Mouse (Mus musculus): ENCODE data around the gene Mmel1. TPM values are rescaled to one million over a fixed set of nuclear protein-coding genes. Genes with fewer than 3 reads are reported as not detected.

Gene Mmel1
- polyA plus RNA-seq, 1 experiment: 0.10 TPM

DNA sequence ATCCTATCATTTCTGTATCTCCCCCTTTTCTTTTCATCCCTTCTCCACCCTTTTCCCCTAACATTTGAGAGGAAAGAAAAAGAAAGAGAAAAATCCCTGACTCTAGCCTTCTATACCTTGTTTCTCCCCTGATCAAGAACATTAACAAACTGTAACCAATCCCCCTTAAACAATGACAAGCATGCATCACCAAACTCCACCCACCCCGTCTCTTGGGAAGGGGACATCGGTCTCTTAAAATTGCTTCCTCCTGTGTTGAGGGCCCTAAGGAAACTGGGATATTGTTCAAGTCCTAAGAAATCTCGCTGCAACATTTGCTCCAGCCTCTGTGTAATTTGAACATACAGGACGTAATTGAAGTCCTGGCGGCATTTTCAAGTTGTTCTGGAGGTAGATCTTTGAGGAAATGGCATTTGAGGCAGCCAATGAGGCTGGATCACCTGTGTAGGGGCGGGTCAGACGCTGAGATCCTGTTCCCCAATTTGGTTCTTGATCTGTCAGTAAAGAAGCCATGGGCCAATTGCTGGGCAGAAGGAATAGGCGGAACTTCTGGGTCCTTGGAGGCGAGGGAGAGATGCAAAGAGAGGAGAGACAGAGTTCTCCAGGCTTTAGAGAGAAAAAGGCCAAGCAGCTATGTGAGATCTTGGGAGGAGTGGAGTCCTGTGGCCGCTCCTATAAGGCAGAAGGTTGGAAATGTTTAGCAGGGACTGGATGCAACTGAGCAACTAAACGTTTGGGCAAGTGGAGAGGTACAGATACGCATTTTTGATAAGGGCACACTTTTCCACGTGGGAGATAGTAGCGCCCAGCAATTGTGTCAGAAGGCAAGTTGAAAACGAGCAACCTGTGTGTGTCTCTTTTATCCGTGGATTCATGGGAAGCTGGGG, 35.0 kb downstream of the Mmel1 start:
- Histone ChIP-seq H3K36me3 (ENCODE audit: control insufficient read depth, insufficient read depth, low read length) (no peaks in the 10 kb centered on the region), H3K4me1 (ENCODE audit: control insufficient read depth, insufficient read depth, insufficient read length, low read length) (peaks cover 3% of the 10 kb centered on the region), H3K27me3 (ENCODE audit: control insufficient read depth, insufficient read depth, low read length) (no peaks in the 10 kb centered on the region), H3K27ac (ENCODE audit: insufficient read depth, low read depth, low read length) (no peak overlapping the region), H3K4me3 (ENCODE audit: low read depth, low read length) (peak overlapping the region; percentile 59)
- WGBS: 1% methylated on average over 16 of the region's 16 CpGs
- no peak for TF ChIP-seq CTCF (IDR thresholded peaks at IDR 0.05; ENCODE audit: extremely low read depth, insufficient read length, insufficient replicate concordance, low read depth, low read length)
- TF ChIP-seq POLR2A (IDR thresholded peaks at IDR 0.05; ENCODE audit: low read depth, low read length): no peak

DNA sequence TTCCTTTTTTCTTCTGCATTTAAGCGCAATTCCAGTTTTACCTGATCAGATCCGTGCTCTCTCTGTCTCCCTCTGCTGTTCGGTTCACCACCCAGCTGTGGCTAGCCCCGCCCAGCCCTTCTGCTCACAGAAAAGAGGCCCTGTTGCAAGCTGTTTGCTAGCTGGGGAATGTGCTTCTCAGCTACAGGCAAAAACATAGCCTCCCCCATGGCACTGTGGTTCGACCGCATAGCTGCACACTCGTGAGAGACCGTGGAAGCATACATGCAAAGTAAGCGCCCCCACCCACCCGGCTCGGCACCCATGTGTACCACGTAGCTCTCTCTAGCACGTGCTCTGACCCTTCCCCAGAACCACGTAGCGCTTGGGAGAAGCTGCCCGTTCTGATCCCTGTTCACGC, 38.4 kb downstream of the Mmel1 start:
- Histone ChIP-seq H3K27ac (ENCODE audit: insufficient read depth, low read depth, low read length) (no peak overlapping the region), H3K4me3 (ENCODE audit: low read depth, low read length) (no peak overlapping the region), H3K36me3 (ENCODE audit: control insufficient read depth, insufficient read depth, low read length) (no peaks in the 10 kb centered on the region), H3K4me1 (ENCODE audit: control insufficient read depth, insufficient read depth, insufficient read length, low read length) (peaks cover 30% of the 10 kb centered on the region), H3K27me3 (ENCODE audit: control insufficient read depth, insufficient read depth, low read length) (no peaks in the 10 kb centered on the region)
- 34% methylated on average over 17 of the region's 17 CpGs for WGBS
- TF ChIP-seq CTCF (IDR thresholded peaks at IDR 0.05; ENCODE audit: extremely low read depth, insufficient read length, insufficient replicate concordance, low read depth, low read length): peak; percentile 79; the same call in 1 of the 2 replicates
- no peak for TF ChIP-seq POLR2A (IDR thresholded peaks at IDR 0.05; ENCODE audit: low read depth, low read length)

- H3K36me3 ChIP-seq (ENCODE audit: control insufficient read depth, insufficient read depth, low read length): no peaks in the 10 kb centered on the region
- H3K27ac ChIP-seq (ENCODE audit: insufficient read depth, low read depth, low read length): no peak overlapping the region
- H3K27me3 ChIP-seq (ENCODE audit: control insufficient read depth, insufficient read depth, low read length): no peaks in the 10 kb centered on the region
- no peak for TF ChIP-seq POLR2A (IDR thresholded peaks at IDR 0.05; ENCODE audit: low read depth, low read length)
- TF ChIP-seq CTCF (IDR thresholded peaks at IDR 0.05; ENCODE audit: extremely low read depth, insufficient read length, insufficient replicate concordance, low read depth, low read length): no peak
- WGBS: 80% methylated on average over 5 of the region's 5 CpGs
- peaks cover 37% of the 10 kb centered on the region for H3K4me1 ChIP-seq (ENCODE audit: control insufficient read depth, insufficient read depth, insufficient read length, low read length)
- no peak overlapping the region for H3K4me3 ChIP-seq (ENCODE audit: low read depth, low read length)
Measured at GRCm38 (mm10) chr4:154908490-154908889, 39.1 kb downstream of the Mmel1 start.

DNA sequence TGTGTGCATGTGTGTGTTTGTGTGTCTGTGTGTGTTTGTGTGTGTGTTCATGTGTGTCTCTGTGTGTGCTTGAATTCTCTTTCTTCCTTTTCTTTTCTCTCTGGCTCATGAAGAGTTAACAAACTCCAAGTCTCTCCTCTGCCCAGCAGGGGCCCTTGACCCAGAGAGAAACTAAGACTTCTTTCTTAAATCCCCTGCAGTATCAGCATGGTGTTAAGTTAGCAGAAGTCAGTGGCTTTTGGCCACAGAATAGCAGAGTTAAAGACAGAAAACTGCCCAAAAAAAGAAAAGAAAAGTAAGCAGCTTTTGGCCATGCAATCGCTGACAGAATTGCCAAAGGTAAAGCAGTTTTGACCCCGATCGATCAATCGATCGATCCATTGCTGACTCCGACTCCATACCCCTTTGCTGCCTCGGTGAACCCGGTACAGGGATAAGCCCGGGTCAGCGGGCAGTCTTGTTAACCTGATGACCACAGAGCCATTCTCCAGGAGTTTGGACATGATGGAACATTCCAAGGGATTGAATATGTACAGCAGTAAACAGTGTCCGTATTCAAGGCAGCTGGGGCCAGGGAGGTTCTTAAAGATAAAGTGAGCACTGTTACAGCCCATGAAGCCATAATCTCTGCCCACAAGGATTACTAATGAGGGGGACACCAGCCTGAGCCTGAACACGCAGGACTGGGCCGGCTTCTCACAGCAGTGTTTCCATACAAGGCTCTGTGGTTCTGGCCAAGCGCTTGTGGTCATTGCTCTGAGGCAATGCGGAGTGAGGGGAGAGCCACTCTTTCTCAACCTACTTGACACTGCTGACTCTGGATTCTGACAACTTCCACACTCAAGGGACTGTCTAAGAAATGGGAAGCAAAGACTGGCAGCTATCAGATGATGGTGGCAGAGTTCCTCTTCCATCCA, 41.5 kb downstream of the Mmel1 start:
- TF ChIP-seq POLR2A (IDR thresholded peaks at IDR 0.05; ENCODE audit: low read depth, low read length): no peak
- no peak overlapping the region for H3K4me3 ChIP-seq (ENCODE audit: low read depth, low read length)
- H3K36me3 ChIP-seq (ENCODE audit: control insufficient read depth, insufficient read depth, low read length): no peaks in the 10 kb centered on the region
- H3K27me3 ChIP-seq (ENCODE audit: control insufficient read depth, insufficient read depth, low read length): no peaks in the 10 kb centered on the region
- peak overlapping the region; percentile 87 for H3K27ac ChIP-seq (ENCODE audit: insufficient read depth, low read depth, low read length)
- 22% methylated on average over 15 of the region's 15 CpGs for WGBS
- H3K4me1 ChIP-seq (ENCODE audit: control insufficient read depth, insufficient read depth, insufficient read length, low read length): peaks cover 51% of the 10 kb centered on the region

DNA sequence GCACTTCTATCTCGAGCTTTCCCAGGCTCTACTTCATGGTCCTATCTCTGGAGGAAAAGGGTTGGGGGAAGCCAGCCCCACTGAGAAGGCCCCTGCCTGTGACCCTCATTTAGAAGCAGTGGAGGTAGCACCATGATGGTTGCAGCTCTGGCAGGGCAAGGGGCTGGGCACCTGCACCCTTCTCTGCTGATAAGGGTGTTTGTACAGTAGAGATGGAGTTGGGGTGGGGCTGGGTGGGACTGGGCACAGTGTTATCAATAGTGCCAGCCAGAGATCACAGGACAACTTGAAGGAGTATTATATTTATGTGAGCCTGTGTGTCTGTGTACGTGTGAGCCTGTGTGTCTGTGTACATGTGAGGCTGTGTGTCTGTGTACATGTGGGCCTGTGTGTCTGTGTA, 42.3 kb downstream of the Mmel1 start:
- peaks cover 59% of the 10 kb centered on the region for H3K4me1 ChIP-seq (ENCODE audit: control insufficient read depth, insufficient read depth, insufficient read length, low read length)
- TF ChIP-seq CTCF (IDR thresholded peaks at IDR 0.05; ENCODE audit: extremely low read depth, insufficient read length, insufficient replicate concordance, low read depth, low read length) (no peak), POLR2A (IDR thresholded peaks at IDR 0.05; ENCODE audit: low read depth, low read length) (peak; percentile 39; the same call in 1 of the 2 replicates)
- peak overlapping the region; percentile 87 for H3K27ac ChIP-seq (ENCODE audit: insufficient read depth, low read depth, low read length)
- H3K27me3 ChIP-seq (ENCODE audit: control insufficient read depth, insufficient read depth, low read length): no peaks in the 10 kb centered on the region
- H3K36me3 ChIP-seq (ENCODE audit: control insufficient read depth, insufficient read depth, low read length): peaks cover 4% of the 10 kb centered on the region; the same call in 1 of the 2 replicates
- 27% methylated on average over 2 of the region's 2 CpGs for WGBS
- H3K4me3 ChIP-seq (ENCODE audit: low read depth, low read length): no peak overlapping the region

DNA sequence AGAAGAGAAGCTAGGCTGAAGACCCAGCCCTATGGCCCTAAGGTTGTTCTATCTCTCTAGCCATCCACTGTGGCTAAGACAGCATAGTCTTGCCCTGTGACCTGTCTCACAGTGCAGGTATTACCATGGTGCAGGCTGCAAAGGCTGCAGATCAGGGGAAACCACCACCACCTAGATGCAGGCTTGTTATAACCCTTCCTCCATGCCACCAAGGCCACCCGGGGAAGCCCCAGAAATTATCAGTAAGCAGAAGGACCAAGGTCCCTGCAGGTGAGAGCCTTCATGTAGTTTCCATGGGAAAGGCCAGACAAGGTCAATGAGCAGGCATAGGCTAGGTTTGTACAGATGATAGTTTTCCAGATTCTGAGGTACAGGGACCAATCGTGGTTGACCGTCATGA, 44.5 kb downstream of the Mmel1 start:
- H3K4me1 ChIP-seq (ENCODE audit: control insufficient read depth, insufficient read depth, insufficient read length, low read length): peaks cover 56% of the 10 kb centered on the region
- whole genome bisulfite sequencing: 62% methylated on average over 3 of the region's 3 CpGs
- peaks cover 17% of the 10 kb centered on the region for H3K36me3 ChIP-seq (ENCODE audit: control insufficient read depth, insufficient read depth, low read length)
- H3K4me3 ChIP-seq (ENCODE audit: low read depth, low read length): no peak overlapping the region
- H3K27me3 ChIP-seq (ENCODE audit: control insufficient read depth, insufficient read depth, low read length): no peaks in the 10 kb centered on the region
- H3K27ac ChIP-seq (ENCODE audit: insufficient read depth, low read depth, low read length): peak overlapping the region; percentile 82
- no peak for TF ChIP-seq POLR2A (IDR thresholded peaks at IDR 0.05; ENCODE audit: low read depth, low read length)
- no peak for TF ChIP-seq CTCF (IDR thresholded peaks at IDR 0.05; ENCODE audit: extremely low read depth, insufficient read length, insufficient replicate concordance, low read depth, low read length)

- no peak overlapping the region for H3K4me3 ChIP-seq (ENCODE audit: low read depth, low read length)
- H3K4me1 ChIP-seq (ENCODE audit: control insufficient read depth, insufficient read depth, insufficient read length, low read length): peaks cover 56% of the 10 kb centered on the region
- TF ChIP-seq POLR2A (IDR thresholded peaks at IDR 0.05; ENCODE audit: low read depth, low read length) (no peak), CTCF (IDR thresholded peaks at IDR 0.05; ENCODE audit: extremely low read depth, insufficient read length, insufficient replicate concordance, low read depth, low read length) (no peak)
Measured at GRCm38 (mm10) chr4:154914252-154914651, 44.9 kb downstream of the Mmel1 start.

More at GRCm38 (mm10) chr4:154914252-154914651, 44.9 kb downstream of the Mmel1 start:
- Histone ChIP-seq H3K27ac (ENCODE audit: insufficient read depth, low read depth, low read length) (peak overlapping the region; percentile 82), H3K27me3 (ENCODE audit: control insufficient read depth, insufficient read depth, low read length) (no peaks in the 10 kb centered on the region), H3K36me3 (ENCODE audit: control insufficient read depth, insufficient read depth, low read length) (peaks cover 18% of the 10 kb centered on the region)
- 83% methylated on average over 4 of the region's 4 CpGs for WGBS

Data from small intestine, adult 2 months (tissue).